ENCODE assay signal across 8 mouse cellular contexts in the genomic region with DNA sequence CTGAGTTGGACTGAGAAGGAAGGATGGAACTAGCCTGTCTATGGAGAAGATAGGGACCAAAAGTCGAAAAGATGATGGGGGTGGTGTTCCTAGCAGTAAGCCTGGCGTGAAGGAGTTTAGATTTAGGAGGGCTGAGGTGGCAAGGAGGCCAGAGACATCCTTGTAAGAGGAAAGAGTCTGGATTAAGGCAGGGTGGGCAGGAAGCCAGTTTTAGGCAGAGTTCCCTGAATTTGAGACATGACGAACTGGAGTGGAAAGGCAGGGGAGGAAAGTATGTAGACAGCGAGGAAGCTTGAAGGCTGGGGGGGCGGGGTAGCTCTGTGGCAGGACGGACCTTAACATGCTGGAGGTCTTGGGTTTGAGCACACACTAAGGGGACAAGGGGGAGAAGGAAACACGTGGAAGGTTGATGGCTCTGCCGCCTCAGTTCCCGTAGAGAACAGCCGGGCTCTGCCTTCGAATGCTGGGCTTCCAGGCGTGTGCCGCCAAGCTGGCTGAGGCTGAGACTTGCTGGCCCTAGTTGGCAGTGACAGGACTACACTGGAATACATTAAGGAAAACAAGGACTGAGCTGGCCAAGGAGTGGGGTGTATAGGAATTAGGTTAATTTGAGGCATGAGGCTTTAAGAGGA. TPM values are rescaled to one million over a fixed set of nuclear protein-coding genes. Genes with fewer than 3 reads are reported as not detected.
DNase-seq lines count a peak whose midpoint lies in the region; ATAC-seq and TF ChIP-seq lines count a peak whose summit lies in the region.

No protein-coding gene starts in this region.

- peaks cover 61% of the 10 kb centered on the region for H3K4me1 ChIP-seq in midbrain, embryonic 10.5 days
- H3K4me1 ChIP-seq in midbrain, embryonic 16.5 days (ENCODE audit: control insufficient read depth, insufficient read depth, low read length), result peaks cover 11% of the 10 kb centered on the region
- H3K4me1 ChIP-seq in intestine, postnatal 0 days (replicated peaks; ENCODE audit: control insufficient read depth, insufficient read depth, low read length), result peaks cover 9% of the 10 kb centered on the region
- H3K4me1 ChIP-seq in stomach, embryonic 14.5 days (ENCODE audit: control insufficient read depth, insufficient read depth, low read length), result peaks cover 35% of the 10 kb centered on the region

- ATAC-seq in midbrain, embryonic 16.5 days, result no peak
- ATAC-seq in intestine, postnatal 0 days, result no peak
- ATAC-seq in stomach, embryonic 14.5 days (ENCODE audit: insufficient number of reproducible peaks, insufficient read depth, low FRiP score, low read depth), result no peak
- no peak for ATAC-seq in CD4-positive, CD25-positive, alpha-beta regulatory T cell, adult 4 months

- peak overlapping the region; percentile 79 for H3K4me3 ChIP-seq in midbrain, embryonic 10.5 days
- no peak overlapping the region for H3K4me3 ChIP-seq in midbrain, embryonic 16.5 days (ENCODE audit: low read depth, low read length)
- H3K4me3 ChIP-seq in intestine, postnatal 0 days (ENCODE audit: low read depth, low read length), result peak overlapping the region; percentile 66
- H3K4me3 ChIP-seq in stomach, embryonic 14.5 days (ENCODE audit: low read depth, low read length), result peak overlapping the region; percentile 75

- no peak overlapping the region for H3K4me2 ChIP-seq in midbrain, embryonic 16.5 days (ENCODE audit: low read length)
- H3K4me2 ChIP-seq in intestine, postnatal 0 days (replicated peaks; ENCODE audit: low read depth), result peak overlapping the region; percentile 97
- peak overlapping the region; percentile 95 for H3K4me2 ChIP-seq in stomach, embryonic 14.5 days (replicated peaks; ENCODE audit: low read depth, low read length)

- no peaks in the 10 kb centered on the region for H3K9me3 ChIP-seq in midbrain, embryonic 10.5 days (replicated peaks)
- H3K9me3 ChIP-seq in midbrain, embryonic 16.5 days (replicated peaks; ENCODE audit: control insufficient read depth, low read length, poor library complexity, severe bottlenecking), result no peaks in the 10 kb centered on the region
- H3K9me3 ChIP-seq in intestine, postnatal 0 days (ENCODE audit: control insufficient read depth), result no peaks in the 10 kb centered on the region
- H3K9me3 ChIP-seq in stomach, embryonic 14.5 days (ENCODE audit: control insufficient read depth, low read depth, low read length), result no peaks in the 10 kb centered on the region

- H3K27ac ChIP-seq in midbrain, embryonic 10.5 days (replicated peaks), result no peak overlapping the region
- H3K27ac ChIP-seq in midbrain, embryonic 16.5 days (ENCODE audit: low read length), result no peak overlapping the region
- no peak overlapping the region; the same call in 1 of the 2 replicates for H3K27ac ChIP-seq in intestine, postnatal 0 days (ENCODE audit: low read depth, low read length)
- H3K27ac ChIP-seq in stomach, embryonic 14.5 days (ENCODE audit: low read length), result no peak overlapping the region

- H3K9ac ChIP-seq in midbrain, embryonic 16.5 days (ENCODE audit: low read depth, low read length), result no peak overlapping the region
- H3K9ac ChIP-seq in intestine, postnatal 0 days (ENCODE audit: low read depth, low read length), result no peak overlapping the region
- no peak overlapping the region for H3K9ac ChIP-seq in stomach, embryonic 14.5 days (replicated peaks; ENCODE audit: low read depth, low read length)

- DNase-seq in adrenal gland, postnatal 14 days, result peak; percentile 30
- DNase-seq in adrenal gland, adult 2 months, result no peak
- no peak for DNase-seq in midbrain, embryonic 10.5 days (ENCODE audit: low spot score)
- DNase-seq in right cerebral cortex, postnatal 25 days, result no peak

- H3K27me3 ChIP-seq in midbrain, embryonic 10.5 days (ENCODE audit: low read depth, poor library complexity, severe bottlenecking), result no peaks in the 10 kb centered on the region
- H3K27me3 ChIP-seq in midbrain, embryonic 16.5 days (ENCODE audit: control insufficient read depth, insufficient read depth, low read depth, low read length), result no peaks in the 10 kb centered on the region
- no peaks in the 10 kb centered on the region for H3K27me3 ChIP-seq in intestine, postnatal 0 days (replicated peaks; ENCODE audit: control insufficient read depth, insufficient read depth, low read length)
- no peaks in the 10 kb centered on the region for H3K27me3 ChIP-seq in stomach, embryonic 14.5 days (ENCODE audit: control insufficient read depth, insufficient read depth, low read length)

- no peak for TF ChIP-seq CTCF in intestine, postnatal 0 days (IDR thresholded peaks at IDR 0.05; ENCODE audit: low read depth)

- peaks cover 35% of the 10 kb centered on the region for H3K36me3 ChIP-seq in midbrain, embryonic 10.5 days
- no peaks in the 10 kb centered on the region for H3K36me3 ChIP-seq in midbrain, embryonic 16.5 days (ENCODE audit: control insufficient read depth, insufficient read depth, low read length)
- no peaks in the 10 kb centered on the region for H3K36me3 ChIP-seq in intestine, postnatal 0 days (ENCODE audit: control insufficient read depth, insufficient read depth)
- peaks cover 5% of the 10 kb centered on the region; the same call in 1 of the 2 replicates for H3K36me3 ChIP-seq in stomach, embryonic 14.5 days (ENCODE audit: control insufficient read depth, insufficient read depth, low read length)

- 68% methylated on average over 13 of the region's 13 CpGs for WGBS in midbrain, embryonic 10.5 days
- WGBS in midbrain, embryonic 16.5 days, result 32% methylated on average over 13 of the region's 13 CpGs
- 49% methylated on average over 13 of the region's 13 CpGs for WGBS in intestine, postnatal 0 days
- 22% methylated on average over 13 of the region's 13 CpGs for WGBS in stomach, embryonic 14.5 days

RNA-seq across cellular contexts. Expression of gene Fam83d, which starts 2.3 kb away (rescaled TPM):
- total RNA-seq in adrenal gland, postnatal 14 days (2021), result 5.8 TPM in 2 replicates
- total RNA-seq in adrenal gland, adult 2 months (2021), result under 1 TPM; 0.49 to 0.69 TPM
- 2.8 and 3.2 TPM in 2 replicates for polyA plus RNA-seq in adrenal gland, adult 2 months (2012; rRNA removed)
- 54.4 and 55.8 TPM in 2 replicates for polyA plus RNA-seq in midbrain, embryonic 10.5 days (2016; fragmentation: Nextera tagmentation; extraction: Ambion mirVana)
- 4.7 and 5.4 TPM in 2 replicates for polyA plus RNA-seq in midbrain, embryonic 16.5 days (2015; fragmentation: Nextera tagmentation; extraction: Ambion mirVana)
- polyA plus RNA-seq in intestine, postnatal 0 days (2015; fragmentation: Nextera tagmentation; extraction: Ambion mirVana), result 15.0 and 15.4 TPM in 2 replicates
- polyA plus RNA-seq in stomach, embryonic 14.5 days (2014; fragmentation: Nextera tagmentation; extraction: Ambion mirVana), result 46.3 and 50.4 TPM in 2 replicates
- polyA plus RNA-seq in CD4-positive, CD25-positive, alpha-beta regulatory T cell, adult 4 months (2017; shearing (Covaris generic)), result under 1 TPM; 0.32 to 0.53 TPM

RNA-seq across cellular contexts. Expression of gene Dhx35, which starts 24.4 kb away (rescaled TPM):
- 10.0 and 19.6 TPM in 2 replicates for total RNA-seq in adrenal gland, postnatal 14 days (2021)
- total RNA-seq in adrenal gland, adult 2 months (2021), result 10 to 100 TPM in 1 of 2 experiments, 1 to 10 TPM in 1; 7.0 to 13.2 TPM
- 14.9 and 16.6 TPM in 2 replicates for polyA plus RNA-seq in adrenal gland, adult 2 months (2012; rRNA removed)
- 17.7 and 19.6 TPM in 2 replicates for polyA plus RNA-seq in midbrain, embryonic 10.5 days (2016; fragmentation: Nextera tagmentation; extraction: Ambion mirVana)
- polyA plus RNA-seq in midbrain, embryonic 16.5 days (2015; fragmentation: Nextera tagmentation; extraction: Ambion mirVana), result 12.6 and 14.9 TPM in 2 replicates
- polyA plus RNA-seq in intestine, postnatal 0 days (2015; fragmentation: Nextera tagmentation; extraction: Ambion mirVana), result 7.0 and 7.5 TPM in 2 replicates
- 16.0 and 16.4 TPM in 2 replicates for polyA plus RNA-seq in stomach, embryonic 14.5 days (2014; fragmentation: Nextera tagmentation; extraction: Ambion mirVana)
- 10 to 100 TPM; 12.7 to 25.7 TPM for polyA plus RNA-seq in CD4-positive, CD25-positive, alpha-beta regulatory T cell, adult 4 months (2017; shearing (Covaris generic))
